Mouse (Mus musculus): ENCODE results near the gene Sipa1l1.
"Not testable (repeated sequence)": the region's sequence is repeated elsewhere in the genome, so short reads cannot be mapped to it uniquely, and the experiment has no call there.

The Sipa1l1 gene

GRCm38 (mm10) chr12:82175709-82176108 is 6.6 kb downstream of the Sipa1l1 start:
- no peak for DNase-seq (ENCODE audit: low read depth)

GRCm38 (mm10) chr12:82178636-82179035 is 9.5 kb downstream of the Sipa1l1 start:
- no peak for DNase-seq (ENCODE audit: low read depth)

GRCm38 (mm10) chr12:82179626-82180025 is 10.5 kb downstream of the Sipa1l1 start:
- DNase-seq (ENCODE audit: low read depth), result no peak

- DNase-seq (ENCODE audit: low read depth), result not testable (repeated sequence)
These were observed 17.0 kb downstream of the Sipa1l1 start for GRCm38 (mm10) chr12:82186156-82186555.

GRCm38 (mm10) chr12:82186740-82187139 is 17.6 kb downstream of the Sipa1l1 start:
- no peak for DNase-seq (ENCODE audit: low read depth)

- DNase-seq (ENCODE audit: low read depth), result no peak
These were observed 18.2 kb downstream of the Sipa1l1 start for GRCm38 (mm10) chr12:82187178-82187839.

- peak; percentile 30 for DNase-seq (ENCODE audit: low read depth)
These were observed 19.4 kb downstream of the Sipa1l1 start for GRCm38 (mm10) chr12:82188321-82189075.

GRCm38 (mm10) chr12:82189076-82189675 is 20.1 kb downstream of the Sipa1l1 start:
- DNase-seq (ENCODE audit: low read depth), result peak; percentile 29

GRCm38 (mm10) chr12:82189715-82190581 is 20.8 kb downstream of the Sipa1l1 start:
- no peak for DNase-seq (ENCODE audit: low read depth)

GRCm38 (mm10) chr12:82190582-82190965 is 21.5 kb downstream of the Sipa1l1 start:
- no peak for DNase-seq (ENCODE audit: low read depth)

- no peak for DNase-seq (ENCODE audit: low read depth)
These were observed 22.6 kb downstream of the Sipa1l1 start for GRCm38 (mm10) chr12:82191686-82192085.

GRCm38 (mm10) chr12:82192641-82193054 is 23.5 kb downstream of the Sipa1l1 start:
- peak; percentile 65 for DNase-seq (ENCODE audit: low read depth)

GRCm38 (mm10) chr12:82193476-82193875 is 24.4 kb downstream of the Sipa1l1 start:
- no peak for DNase-seq (ENCODE audit: low read depth)

GRCm38 (mm10) chr12:82194919-82195318 is 25.8 kb downstream of the Sipa1l1 start:
- DNase-seq (ENCODE audit: low read depth), result no peak

- no peak for DNase-seq (ENCODE audit: low read depth)
These were observed 27.1 kb downstream of the Sipa1l1 start for GRCm38 (mm10) chr12:82196213-82196612.

GRCm38 (mm10) chr12:82196615-82197146 is 27.6 kb downstream of the Sipa1l1 start:
- DNase-seq (ENCODE audit: low read depth), result no peak

GRCm38 (mm10) chr12:82197207-82197606 is 28.1 kb downstream of the Sipa1l1 start:
- no peak for DNase-seq (ENCODE audit: low read depth)

GRCm38 (mm10) chr12:82199286-82199685 is 30.2 kb downstream of the Sipa1l1 start:
- DNase-seq (ENCODE audit: low read depth), result no peak

GRCm38 (mm10) chr12:82204106-82204505 is 35.0 kb downstream of the Sipa1l1 start:
- DNase-seq (ENCODE audit: low read depth), result no peak

- no peak for DNase-seq (ENCODE audit: low read depth)
These were observed 37.9 kb downstream of the Sipa1l1 start for GRCm38 (mm10) chr12:82206857-82207647.

- no peak for DNase-seq (ENCODE audit: low read depth)
These were observed 38.9 kb downstream of the Sipa1l1 start for GRCm38 (mm10) chr12:82208046-82208445.

All from NIH3T3 (cell line).